Mouse (Mus musculus) CD4-positive, CD25-positive, alpha-beta regulatory T cell, adult 2 months (primary cell): ENCODE data around the gene Tube1.

Source experiments
- DNase-seq: peaks from one replicate; pipeline ENCODE4 v3.0.0-alpha.2; 2012; ENCODE audit warnings: low read depth, low spot score

Tube1 gene

GRCm38 (mm10) chr10:39133462-39134310 lies at the start of gene Tube1, which contains the start of gene Fam229b:
Tube1 (plus strand) TSS chr10:39133976.
Fam229b (minus strand) TSS chr10:39133914.
- peak; percentile 97 for DNase-seq

GRCm38 (mm10) chr10:39096981-39097380 lies 36.8 kb upstream of the Tube1 start:
- DNase-seq: peak; percentile 2

GRCm38 (mm10) chr10:39098746-39099145 lies 35.0 kb upstream of the Tube1 start:
- DNase-seq: no peak

GRCm38 (mm10) chr10:39104803-39105449 lies 28.9 kb upstream of the Tube1 start:
- DNase-seq: no peak

- DNase-seq: no peak
Observed at GRCm38 (mm10) chr10:39106413-39106812, 27.4 kb upstream of the Tube1 start.

- DNase-seq: no peak
Observed at GRCm38 (mm10) chr10:39106935-39107334, 26.8 kb upstream of the Tube1 start.

- no peak for DNase-seq
Observed at GRCm38 (mm10) chr10:39108837-39109488, 24.8 kb upstream of the Tube1 start.

DNA sequence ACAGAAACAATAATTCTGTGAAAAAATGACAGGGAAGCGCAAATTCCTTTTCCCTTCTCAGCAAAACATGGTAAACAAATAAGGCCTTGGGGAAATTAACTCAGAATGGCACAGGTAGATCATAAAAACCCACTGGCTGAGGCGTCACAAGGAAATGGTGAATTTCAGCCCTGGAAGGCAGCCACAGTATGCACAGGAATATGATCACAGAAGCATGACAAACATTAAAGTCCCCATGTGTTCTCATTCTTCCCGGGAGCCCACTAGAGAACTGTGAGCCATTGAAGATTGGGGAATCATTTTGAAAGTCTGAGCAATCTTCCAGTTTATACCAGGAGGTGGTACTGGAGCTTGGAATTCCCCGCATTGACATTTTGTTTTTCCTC lies 24.3 kb upstream of the Tube1 start:
- no peak for DNase-seq

- DNase-seq: peak; percentile 15
Observed at GRCm38 (mm10) chr10:39121412-39121811, 12.4 kb upstream of the Tube1 start.

DNA sequence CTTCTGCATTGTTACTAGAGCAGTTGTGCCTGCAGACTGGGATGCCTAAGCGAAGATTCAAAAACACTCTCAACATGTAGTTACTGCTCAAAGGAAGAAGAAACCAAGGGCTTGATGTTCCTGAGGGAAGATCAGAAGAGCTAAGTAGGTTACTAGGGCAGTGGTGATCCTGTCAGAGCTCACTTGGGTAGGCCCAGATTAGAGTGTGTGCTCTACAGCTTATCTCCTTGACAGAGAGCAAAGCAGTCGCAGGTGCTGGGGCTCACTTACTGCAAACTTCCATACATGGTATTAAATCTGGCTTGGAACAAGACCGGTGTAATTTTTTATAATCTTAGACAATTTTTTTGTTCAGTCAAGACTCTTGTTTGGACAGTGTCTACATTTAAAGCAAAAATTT lies 4.0 kb downstream of the Tube1 start:
- DNase-seq: no peak

DNA sequence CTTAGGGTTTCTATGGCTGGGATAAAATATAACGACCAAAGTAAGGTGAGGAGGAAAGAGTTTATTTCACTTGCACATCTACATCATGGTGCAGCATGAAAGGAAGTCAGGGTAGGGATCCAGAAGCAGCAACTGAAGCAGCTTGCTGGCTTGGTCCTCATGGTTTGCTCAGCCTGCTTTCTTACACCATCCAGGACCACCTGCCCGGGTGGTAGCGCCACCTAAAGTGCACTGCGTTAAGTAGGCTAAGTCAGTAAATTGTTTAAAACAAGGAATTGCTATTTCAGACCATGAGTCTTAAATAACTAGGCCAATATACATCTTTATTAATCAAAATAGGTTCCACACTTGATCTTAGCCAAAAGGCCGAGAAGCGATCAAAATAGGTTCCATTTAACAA lies 5.0 kb downstream of the Tube1 start:
- no peak for DNase-seq

- DNase-seq: no peak
Observed at GRCm38 (mm10) chr10:39140843-39141242, 7.1 kb downstream of the Tube1 start.

GRCm38 (mm10) chr10:39141401-39141800 lies 7.6 kb downstream of the Tube1 start:
- DNase-seq: no peak

DNA sequence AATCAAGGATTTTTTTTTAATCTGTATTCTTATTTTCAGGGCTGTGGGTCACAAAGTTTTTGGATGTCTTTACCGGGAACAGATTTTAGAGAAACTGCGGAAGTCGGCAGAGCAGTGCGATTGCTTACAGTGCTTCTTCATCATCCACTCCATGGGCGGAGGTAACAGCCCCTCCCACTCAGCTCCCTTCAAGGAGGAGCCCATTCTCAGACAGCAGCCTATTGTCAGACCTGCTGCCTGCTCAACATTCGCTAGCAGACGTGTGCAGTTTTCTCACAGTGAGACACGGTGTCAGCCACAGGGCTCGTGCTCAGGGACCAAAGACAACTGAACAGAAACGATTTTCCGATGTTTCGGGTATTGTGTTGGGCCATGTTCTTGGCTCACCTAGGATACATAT lies 8.4 kb downstream of the Tube1 start:
- no peak for DNase-seq

- no peak for DNase-seq
Observed at GRCm38 (mm10) chr10:39156719-39157118, 22.9 kb downstream of the Tube1 start.

DNA sequence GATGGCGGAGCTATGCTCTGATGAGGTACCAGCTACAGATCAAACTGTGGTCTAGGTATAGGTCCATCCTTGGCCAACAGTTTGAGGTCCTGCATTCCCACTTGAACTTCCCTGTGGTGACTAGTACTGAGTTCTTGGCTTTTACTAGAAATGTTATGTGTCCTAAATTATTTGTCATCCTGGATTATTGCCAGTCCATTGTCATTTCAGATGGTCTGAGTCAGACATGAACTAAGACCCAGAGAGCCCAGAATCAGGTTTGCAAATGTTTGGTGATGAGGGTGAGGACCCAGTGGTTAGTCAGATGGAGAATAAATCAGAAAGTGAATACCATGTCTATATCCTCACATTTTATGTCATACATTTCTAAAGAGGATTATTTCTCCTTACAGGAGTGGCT lies 23.5 kb downstream of the Tube1 start:
- no peak for DNase-seq

GRCm38 (mm10) chr10:39158306-39158705 lies 24.5 kb downstream of the Tube1 start:
- DNase-seq: no peak

GRCm38 (mm10) chr10:39161406-39161805 lies 27.6 kb downstream of the Tube1 start:
- DNase-seq: no peak

DNA sequence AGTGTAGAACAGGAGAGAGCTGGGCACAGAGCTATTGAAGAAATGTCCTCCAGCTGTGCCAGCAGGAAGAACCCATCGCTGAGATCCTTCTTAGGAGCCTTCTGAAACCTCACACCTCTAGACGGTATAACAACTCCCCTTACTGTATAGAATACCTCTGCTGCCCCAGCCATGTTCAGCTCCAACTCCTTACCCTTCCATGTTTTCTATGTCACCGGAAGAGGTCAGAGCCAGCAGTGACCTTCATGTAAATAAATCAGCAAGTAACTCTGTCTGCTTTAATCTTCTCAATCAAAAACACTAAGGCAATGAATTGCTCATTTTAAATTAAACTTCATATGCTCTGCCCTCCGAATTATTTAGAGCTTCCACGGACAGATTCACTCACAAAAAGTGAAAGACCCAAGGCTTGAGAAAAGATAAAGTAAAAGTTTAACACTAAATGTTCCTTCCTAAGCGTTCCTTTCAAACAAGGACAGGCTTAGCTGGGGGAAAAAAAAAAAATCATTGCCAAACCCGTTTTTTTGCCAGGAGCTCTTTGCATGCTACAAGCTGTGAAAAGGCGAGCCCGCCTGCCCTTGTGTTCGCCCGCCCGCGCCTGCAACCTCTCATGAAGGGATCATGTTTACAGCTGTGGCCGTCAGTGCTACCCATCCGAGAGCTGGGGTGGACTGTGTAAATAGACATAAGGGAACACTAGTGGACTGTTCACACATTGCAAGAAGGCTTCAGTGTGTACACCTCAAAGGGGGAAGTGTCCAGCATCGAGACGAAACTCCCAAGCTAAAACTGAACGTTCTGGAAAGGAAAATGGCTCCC lies 29.1 kb downstream of the Tube1 start:
- no peak for DNase-seq

DNA sequence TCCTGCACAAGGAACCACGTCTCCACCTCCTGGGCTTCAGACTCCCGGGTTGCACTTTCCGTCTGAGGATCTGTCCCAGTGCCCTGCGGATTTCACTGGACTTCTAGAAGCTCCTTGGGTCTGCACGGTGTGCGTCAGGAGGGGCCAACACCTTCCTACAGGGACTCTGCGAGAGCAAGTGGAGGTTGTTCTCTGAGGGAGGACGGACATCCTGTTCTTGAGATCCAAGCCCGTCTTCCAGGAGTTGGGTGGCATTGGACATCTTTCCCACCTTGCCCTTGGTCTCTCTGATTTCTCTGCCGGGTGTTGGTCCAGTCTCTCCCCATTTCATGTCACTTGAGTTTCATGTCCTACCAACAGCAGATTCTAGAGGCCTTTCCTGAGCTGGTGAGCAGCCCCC lies 29.9 kb downstream of the Tube1 start, which contains the start of gene Ccn6:
TSS of gene Ccn6 (minus strand) at position 101 of the 400 bp plus-strand sequence.
- no peak for DNase-seq

DNA sequence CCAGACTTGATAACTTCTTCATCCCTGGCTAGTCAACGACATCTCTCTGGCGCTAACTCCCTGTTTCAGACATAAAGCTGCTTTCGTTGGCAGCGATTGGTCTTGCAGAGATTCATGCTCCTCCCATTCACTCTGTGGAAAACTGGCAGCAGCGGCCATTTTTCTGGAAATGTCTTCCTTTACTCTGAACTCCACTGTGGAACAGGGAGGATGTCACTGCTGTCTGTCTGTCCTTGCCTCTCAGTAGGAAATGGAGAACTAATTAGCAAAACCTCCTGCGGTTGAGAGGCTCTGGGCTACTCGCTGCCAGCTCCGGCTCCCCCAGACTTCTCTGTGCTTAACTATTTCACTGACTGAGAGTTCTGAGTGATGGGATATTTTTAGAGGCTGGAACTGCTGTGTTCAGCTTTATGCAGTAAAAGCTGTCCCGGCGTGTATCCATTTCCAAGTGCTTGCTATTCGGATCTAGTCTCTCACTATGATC lies 31.9 kb downstream of the Tube1 start:
- DNase-seq: no peak
